Mouse (Mus musculus) erythroblast, embryonic 14.5 days (primary cell): ENCODE data around the gene Lysmd2.

Experiments used
- GATA1 ChIP-seq: IDR thresholded peaks from 2 replicates; pipeline ENCODE4 v1.6.1; 2012; ENCODE audit warnings: low read length, inconsistent platforms, mixed read lengths
- TAL1 ChIP-seq: IDR thresholded peaks from 3 replicates; pipeline ENCODE4 v1.6.1; 2012; ENCODE audit warnings: low read length, inconsistent platforms, mixed read lengths

GRCm38 (mm10) chr9:75632111-75632510 lies 6.6 kb downstream of the Lysmd2 start:
- no peak for TF ChIP-seq TAL1
- no peak for TF ChIP-seq GATA1
